Mouse (Mus musculus): ENCODE data around the gene Kdelr2. TPM values are rescaled to one million over a fixed set of nuclear protein-coding genes. Genes with fewer than 3 reads are reported as not detected.
A peak's percentile ranks its signal among the peaks of the same experiment; 100 is the strongest.
"Not testable (repeated sequence)": the region's sequence is repeated elsewhere in the genome, so short reads cannot be mapped to it uniquely, and the experiment has no call there.

Kdelr2 gene
- polyA plus RNA-seq, 1 experiment from 2014 or later = 275 TPM

- H3K4me3 ChIP-seq = no peak overlapping the region
- H3K9me3 ChIP-seq = no peaks in the 10 kb centered on the region
- WGBS = 56% methylated on average over 4 of the region's 4 CpGs
- peaks cover 16% of the 10 kb centered on the region for H3K4me1 ChIP-seq
- peaks cover 90% of the 10 kb centered on the region for H3K27me3 ChIP-seq (ENCODE audit: insufficient read depth, poor library complexity, severe bottlenecking)
- DNase-seq (ENCODE audit: low spot score) = no peak
- H3K27ac ChIP-seq = no peak overlapping the region
- no peaks in the 10 kb centered on the region for H3K36me3 ChIP-seq
Observed at GRCm38 (mm10) chr5:143371146-143371510, 32.5 kb upstream of the Kdelr2 start.

GRCm38 (mm10) chr5:143372818-143373217 is 30.8 kb upstream of the Kdelr2 start:
- no peak for DNase-seq (ENCODE audit: low spot score)
- H3K27me3 ChIP-seq (ENCODE audit: insufficient read depth, poor library complexity, severe bottlenecking) = peaks cover 89% of the 10 kb centered on the region
- under 1% methylated on average over 35 of the region's 35 CpGs for WGBS
- peak overlapping the region; percentile 58 for H3K4me3 ChIP-seq
- H3K9me3 ChIP-seq = no peaks in the 10 kb centered on the region
- no peak overlapping the region for H3K27ac ChIP-seq
- H3K36me3 ChIP-seq = no peaks in the 10 kb centered on the region
- peaks cover 16% of the 10 kb centered on the region for H3K4me1 ChIP-seq

DNA sequence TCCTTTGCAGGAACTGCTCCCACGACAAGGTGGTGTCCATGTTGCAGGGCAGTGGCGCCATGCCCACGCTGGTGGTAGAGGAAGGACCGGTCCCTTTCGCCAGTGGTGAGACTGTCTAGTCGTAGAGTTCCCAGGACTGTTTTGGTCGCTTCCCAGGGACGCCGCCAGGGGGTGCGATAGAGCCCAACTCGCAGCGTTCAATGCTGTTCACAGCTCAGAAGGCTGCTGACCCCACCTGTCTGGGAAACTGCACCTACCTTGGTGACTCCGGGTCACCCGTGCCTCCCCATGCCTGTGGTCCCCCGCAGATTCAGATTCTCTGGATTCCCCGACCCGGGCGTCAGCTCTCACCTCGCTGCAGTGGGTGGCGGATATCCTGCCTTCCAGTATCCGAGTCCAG is 28.4 kb upstream of the Kdelr2 start:
- WGBS = 7% methylated on average over 21 of the region's 21 CpGs
- peak; percentile 84 for DNase-seq (ENCODE audit: low spot score)
- Histone ChIP-seq H3K4me3 (peak overlapping the region; percentile 38), H3K27ac (no peak overlapping the region), H3K27me3 (ENCODE audit: insufficient read depth, poor library complexity, severe bottlenecking) (peaks cover 74% of the 10 kb centered on the region), H3K4me1 (peaks cover 9% of the 10 kb centered on the region), H3K36me3 (no peaks in the 10 kb centered on the region), H3K9me3 (no peaks in the 10 kb centered on the region)

- Histone ChIP-seq H3K27me3 (ENCODE audit: insufficient read depth, poor library complexity, severe bottlenecking) (peaks cover 74% of the 10 kb centered on the region), H3K27ac (no peak overlapping the region), H3K36me3 (no peaks in the 10 kb centered on the region), H3K4me1 (peaks cover 8% of the 10 kb centered on the region), H3K4me3 (no peak overlapping the region), H3K9me3 (no peaks in the 10 kb centered on the region)
- WGBS = 82% methylated on average over 4 of the region's 4 CpGs
- DNase-seq (ENCODE audit: low spot score) = no peak
Observed at GRCm38 (mm10) chr5:143376156-143376555, 27.5 kb upstream of the Kdelr2 start.

GRCm38 (mm10) chr5:143386797-143387621 is 16.6 kb upstream of the Kdelr2 start:
- no peaks in the 10 kb centered on the region for H3K9me3 ChIP-seq
- H3K4me3 ChIP-seq = peak overlapping the region; percentile 57
- H3K4me1 ChIP-seq = peaks cover 13% of the 10 kb centered on the region
- no peak for DNase-seq (ENCODE audit: low spot score)
- H3K36me3 ChIP-seq = no peaks in the 10 kb centered on the region
- WGBS = 7% methylated on average over 39 of the region's 39 CpGs
- no peak overlapping the region for H3K27ac ChIP-seq
- H3K27me3 ChIP-seq (ENCODE audit: insufficient read depth, poor library complexity, severe bottlenecking) = peaks cover 82% of the 10 kb centered on the region

- WGBS = 79% methylated on average over 7 of the region's 7 CpGs
- Histone ChIP-seq H3K9me3 (no peaks in the 10 kb centered on the region), H3K4me3 (no peak overlapping the region), H3K27me3 (ENCODE audit: insufficient read depth, poor library complexity, severe bottlenecking) (peaks cover 13% of the 10 kb centered on the region), H3K4me1 (no peaks in the 10 kb centered on the region), H3K27ac (no peak overlapping the region), H3K36me3 (peaks cover 8% of the 10 kb centered on the region; the same call in 1 of the 2 replicates)
- DNase-seq (ENCODE audit: low spot score) = no peak
Observed at GRCm38 (mm10) chr5:143394184-143394583, 9.5 kb upstream of the Kdelr2 start.

- H3K4me3 ChIP-seq; DNase-seq (ENCODE audit: low spot score); H3K27ac ChIP-seq; H3K36me3 ChIP-seq; H3K9me3 ChIP-seq; H3K4me1 ChIP-seq: not testable (repeated sequence)
- H3K27me3 ChIP-seq (ENCODE audit: insufficient read depth, poor library complexity, severe bottlenecking) = peaks cover 13% of the 10 kb centered on the region
- 83% methylated on average over 2 of the region's 2 CpGs for WGBS
Observed at GRCm38 (mm10) chr5:143394966-143395365, 8.7 kb upstream of the Kdelr2 start.

DNA sequence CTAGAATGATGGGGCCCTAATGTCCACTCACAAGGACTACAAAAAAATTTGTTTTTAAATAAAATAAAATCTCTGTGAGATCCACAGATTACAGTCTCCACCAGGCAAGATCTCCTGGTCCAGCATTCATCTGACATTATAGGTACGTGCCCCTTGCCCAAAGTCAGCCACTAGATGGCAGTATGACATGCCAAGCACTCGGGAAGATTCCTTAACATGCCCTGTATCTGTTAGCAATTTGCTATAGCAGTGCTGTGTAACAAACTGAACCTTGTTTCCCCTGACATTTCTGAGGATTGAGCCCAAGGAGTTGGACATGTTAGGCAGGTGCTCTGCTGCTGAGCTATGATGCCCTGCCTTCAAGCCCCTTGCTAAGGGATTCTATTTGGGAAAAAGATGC is 8.0 kb upstream of the Kdelr2 start:
- H3K4me3 ChIP-seq = no peak overlapping the region

DNA sequence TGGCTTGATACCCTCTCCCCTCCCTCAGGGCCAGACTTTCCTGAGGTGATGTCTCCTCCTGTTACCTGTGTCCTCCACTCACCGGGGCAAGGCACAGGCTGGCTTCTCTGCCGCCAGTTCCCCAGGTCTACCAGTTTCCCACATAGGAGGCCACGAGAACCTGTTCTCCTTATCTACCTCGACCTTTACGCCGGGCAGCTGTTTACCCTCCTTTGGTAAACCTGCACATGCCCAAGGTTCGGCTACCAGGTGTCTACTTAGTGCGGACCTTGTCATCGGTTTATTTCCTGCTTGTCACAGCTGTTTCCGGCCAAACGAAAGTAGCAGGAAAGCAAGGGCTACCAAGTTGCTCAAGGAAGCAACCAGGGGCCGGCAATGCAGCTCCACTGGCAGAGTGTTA is 3.1 kb upstream of the Kdelr2 start:
- H3K27me3 ChIP-seq (ENCODE audit: insufficient read depth, poor library complexity, severe bottlenecking) = no peaks in the 10 kb centered on the region
- H3K4me1 ChIP-seq = peaks cover 24% of the 10 kb centered on the region
- no peak overlapping the region for H3K27ac ChIP-seq
- no peaks in the 10 kb centered on the region for H3K9me3 ChIP-seq
- peaks cover 11% of the 10 kb centered on the region; the same call in 1 of the 2 replicates for H3K36me3 ChIP-seq
- 85% methylated on average over 12 of the region's 12 CpGs for WGBS
- no peak overlapping the region for H3K4me3 ChIP-seq
- DNase-seq (ENCODE audit: low spot score) = no peak

More for the DNA sequence above, 8.0 kb upstream of the Kdelr2 start:
- no peaks in the 10 kb centered on the region for H3K9me3 ChIP-seq
- peaks cover 8% of the 10 kb centered on the region; the same call in 1 of the 2 replicates for H3K36me3 ChIP-seq
- no peaks in the 10 kb centered on the region for H3K4me1 ChIP-seq
- H3K27me3 ChIP-seq (ENCODE audit: insufficient read depth, poor library complexity, severe bottlenecking) = peaks cover 10% of the 10 kb centered on the region
- DNase-seq (ENCODE audit: low spot score) = no peak
- H3K27ac ChIP-seq = no peak overlapping the region
- 31% methylated on average over 2 of the region's 2 CpGs for WGBS

GRCm38 (mm10) chr5:143401556-143401955 is 2.1 kb upstream of the Kdelr2 start:
- H3K27me3 ChIP-seq (ENCODE audit: insufficient read depth, poor library complexity, severe bottlenecking) = no peaks in the 10 kb centered on the region
- DNase-seq (ENCODE audit: low spot score) = no peak
- no peak overlapping the region for H3K4me3 ChIP-seq
- peaks cover 30% of the 10 kb centered on the region for H3K4me1 ChIP-seq
- peaks cover 22% of the 10 kb centered on the region for H3K36me3 ChIP-seq
- 61% methylated on average over 2 of the region's 2 CpGs for WGBS
- no peak overlapping the region for H3K27ac ChIP-seq
- H3K9me3 ChIP-seq = no peaks in the 10 kb centered on the region

DNA sequence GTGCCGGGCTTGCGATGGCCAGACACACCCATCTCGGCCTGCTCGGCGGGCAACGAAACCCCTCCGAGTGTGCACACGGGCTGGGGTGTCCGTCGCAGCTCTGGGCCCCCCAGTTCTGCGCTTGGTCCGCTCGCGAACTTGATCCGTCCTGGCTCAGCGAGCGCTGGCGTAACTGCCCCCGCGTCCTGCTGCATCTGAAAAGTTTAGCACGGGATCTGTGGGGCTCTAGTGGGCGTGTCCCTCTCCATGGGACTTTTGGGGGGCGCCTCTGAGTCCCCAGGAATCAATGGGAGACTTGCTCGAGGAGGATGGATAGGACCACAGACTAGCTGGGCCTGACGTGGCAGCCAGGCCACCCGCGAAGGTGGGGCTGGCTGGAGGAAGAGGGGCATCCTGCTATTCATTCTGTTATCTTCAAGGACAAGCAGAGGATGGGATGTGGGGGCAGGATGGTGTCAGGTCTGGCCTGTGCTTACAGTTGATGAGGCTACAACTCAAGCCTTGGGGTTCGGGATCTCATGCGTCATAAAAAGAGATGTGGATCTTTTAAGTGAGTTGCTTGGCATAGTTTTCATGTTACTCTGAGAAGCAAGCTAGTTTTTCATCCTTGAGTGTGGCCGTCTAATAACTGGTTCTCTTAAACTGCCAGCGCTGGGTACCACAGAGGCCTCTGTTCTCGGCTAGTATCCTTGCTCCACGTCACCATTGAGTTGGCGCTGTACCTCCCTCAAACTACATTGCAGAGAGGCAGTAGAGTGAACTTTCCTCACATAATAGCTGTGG is 701 bp downstream of the Kdelr2 start:
- H3K27ac ChIP-seq = peak overlapping the region; percentile 96
- H3K9me3 ChIP-seq = no peaks in the 10 kb centered on the region
- H3K4me1 ChIP-seq = peaks cover 45% of the 10 kb centered on the region
- peaks cover 27% of the 10 kb centered on the region for H3K36me3 ChIP-seq
- DNase-seq (ENCODE audit: low spot score) = no peak
- no peaks in the 10 kb centered on the region for H3K27me3 ChIP-seq (ENCODE audit: insufficient read depth, poor library complexity, severe bottlenecking)
- H3K4me3 ChIP-seq = peak overlapping the region; percentile 97
- WGBS = 5% methylated on average over 34 of the region's 34 CpGs

GRCm38 (mm10) chr5:143405200-143405599 is 1.6 kb downstream of the Kdelr2 start:
- WGBS = 83% methylated on average over 9 of the region's 9 CpGs

GRCm38 (mm10) chr5:143406548-143406947 is 2.9 kb downstream of the Kdelr2 start:
- DNase-seq (ENCODE audit: low spot score) = no peak
- Histone ChIP-seq H3K27me3 (ENCODE audit: insufficient read depth, poor library complexity, severe bottlenecking) (no peaks in the 10 kb centered on the region), H3K27ac (no peak overlapping the region), H3K4me3 (no peak overlapping the region), H3K4me1 (peaks cover 55% of the 10 kb centered on the region), H3K9me3 (no peaks in the 10 kb centered on the region), H3K36me3 (peaks cover 43% of the 10 kb centered on the region)
- 90% methylated on average over 9 of the region's 9 CpGs for WGBS

More at GRCm38 (mm10) chr5:143405200-143405599, 1.6 kb downstream of the Kdelr2 start:
- DNase-seq (ENCODE audit: low spot score) = no peak
- Histone ChIP-seq H3K27ac (no peak overlapping the region), H3K9me3 (no peaks in the 10 kb centered on the region), H3K27me3 (ENCODE audit: insufficient read depth, poor library complexity, severe bottlenecking) (no peaks in the 10 kb centered on the region), H3K4me3 (peak overlapping the region; percentile 97), H3K4me1 (peaks cover 52% of the 10 kb centered on the region), H3K36me3 (peaks cover 31% of the 10 kb centered on the region)

Data from heart, embryonic 10.5 days (tissue).